Mouse (Mus musculus): ENCODE measurements around the gene Rabgap1l. TPM values are rescaled to one million over a fixed set of nuclear protein-coding genes. Genes with fewer than 3 reads are reported as not detected.

Gene Rabgap1l
- polyA plus RNA-seq, 1 experiment from 2014 or later, result 44.8 TPM

- no peaks in the 10 kb centered on the region for H3K27me3 ChIP-seq (ENCODE audit: control insufficient read depth, insufficient read depth, low read length)
- H3K4me1 ChIP-seq (ENCODE audit: control insufficient read depth, insufficient read depth, low read length), result peaks cover 25% of the 10 kb centered on the region
- peaks cover 31% of the 10 kb centered on the region for H3K36me3 ChIP-seq (ENCODE audit: control insufficient read depth, insufficient read depth, low read length)
- peak overlapping the region; percentile 85; the same call in 1 of the 2 replicates for H3K4me2 ChIP-seq (ENCODE audit: low read length)
- H3K9ac ChIP-seq (replicated peaks; ENCODE audit: low read length), result no peak overlapping the region
- no peaks in the 10 kb centered on the region for H3K9me3 ChIP-seq (ENCODE audit: control insufficient read depth, low read length)
- H3K27ac ChIP-seq (replicated peaks; ENCODE audit: low read depth, low read length), result no peak overlapping the region
- H3K4me3 ChIP-seq (replicated peaks; ENCODE audit: low read depth, low read length), result no peak overlapping the region
- ATAC-seq (ENCODE audit: low FRiP score, low TSS enrichment) (no peak), DNase-seq (no peak)
- WGBS, result 2% methylated on average over 2 of the region's 2 CpGs
These were observed 583.2 kb downstream of the Rabgap1l start for GRCm38 (mm10) chr1:160209844-160210243.

- H3K4me2 ChIP-seq (ENCODE audit: low read length), result no peak overlapping the region
- no peak overlapping the region for H3K27ac ChIP-seq (replicated peaks; ENCODE audit: low read depth, low read length)
- no peaks in the 10 kb centered on the region for H3K9me3 ChIP-seq (ENCODE audit: control insufficient read depth, low read length)
- H3K4me3 ChIP-seq (replicated peaks; ENCODE audit: low read depth, low read length), result no peak overlapping the region
- H3K4me1 ChIP-seq (ENCODE audit: control insufficient read depth, insufficient read depth, low read length), result peaks cover 7% of the 10 kb centered on the region
- H3K36me3 ChIP-seq (ENCODE audit: control insufficient read depth, insufficient read depth, low read length), result peaks cover 69% of the 10 kb centered on the region
- DNase-seq (no peak), ATAC-seq (ENCODE audit: low FRiP score, low TSS enrichment) (no peak)
- no peak overlapping the region for H3K9ac ChIP-seq (replicated peaks; ENCODE audit: low read length)
- no peaks in the 10 kb centered on the region for H3K27me3 ChIP-seq (ENCODE audit: control insufficient read depth, insufficient read depth, low read length)
These were observed 587.5 kb downstream of the Rabgap1l start for GRCm38 (mm10) chr1:160205486-160205885.

- ATAC-seq (ENCODE audit: low FRiP score, low TSS enrichment), result no peak; the same call in 1 of the 2 replicates
- peak overlapping the region; percentile 94 for H3K4me3 ChIP-seq (replicated peaks; ENCODE audit: low read depth, low read length)
- WGBS, result under 1% methylated on average over 13 of the region's 13 CpGs
These were observed 597.7 kb downstream of the Rabgap1l start for GRCm38 (mm10) chr1:160195337-160195663.

GRCm38 (mm10) chr1:160194529-160195336 is 598.3 kb downstream of the Rabgap1l start, which contains the start of gene Mrps14:
Mrps14 (plus strand) TSS chr1:160195215.
- Histone ChIP-seq H3K4me3 (replicated peaks; ENCODE audit: low read depth, low read length) (peak within 1 kb of the TSS; percentile 94), H3K9ac (replicated peaks; ENCODE audit: low read length) (peak within 1 kb of the TSS; percentile 80), H3K36me3 (ENCODE audit: control insufficient read depth, insufficient read depth, low read length) (peaks cover 24% of the 10 kb centered on the region), H3K4me1 (ENCODE audit: control insufficient read depth, insufficient read depth, low read length) (peaks cover 4% of the 10 kb centered on the region; the same call in 1 of the 2 replicates), H3K9me3 (ENCODE audit: control insufficient read depth, low read length) (no peaks in the 10 kb centered on the region), H3K27ac (replicated peaks; ENCODE audit: low read depth, low read length) (peak within 1 kb of the TSS; percentile 83), H3K4me2 (ENCODE audit: low read length) (peak within 1 kb of the TSS; percentile 71), H3K27me3 (ENCODE audit: control insufficient read depth, insufficient read depth, low read length) (no peaks in the 10 kb centered on the region)
- peak; percentile 99 for DNase-seq
- peak; percentile 100 for ATAC-seq (ENCODE audit: low FRiP score, low TSS enrichment)
- WGBS, result 7% methylated on average over 31 of the region's 31 CpGs

More at GRCm38 (mm10) chr1:160195337-160195663, 597.7 kb downstream of the Rabgap1l start:
- Histone ChIP-seq H3K4me2 (ENCODE audit: low read length) (peak overlapping the region; percentile 71), H3K36me3 (ENCODE audit: control insufficient read depth, insufficient read depth, low read length) (peaks cover 29% of the 10 kb centered on the region), H3K9ac (replicated peaks; ENCODE audit: low read length) (peak overlapping the region; percentile 80), H3K27me3 (ENCODE audit: control insufficient read depth, insufficient read depth, low read length) (no peaks in the 10 kb centered on the region), H3K4me1 (ENCODE audit: control insufficient read depth, insufficient read depth, low read length) (peaks cover 4% of the 10 kb centered on the region; the same call in 1 of the 2 replicates), H3K9me3 (ENCODE audit: control insufficient read depth, low read length) (no peaks in the 10 kb centered on the region), H3K27ac (replicated peaks; ENCODE audit: low read depth, low read length) (peak overlapping the region; percentile 83)
- DNase-seq, result no peak

- H3K27ac ChIP-seq (replicated peaks; ENCODE audit: low read depth, low read length), result no peak overlapping the region
- H3K9me3 ChIP-seq (ENCODE audit: control insufficient read depth, low read length), result no peaks in the 10 kb centered on the region
- H3K4me2 ChIP-seq (ENCODE audit: low read length), result no peak overlapping the region; the same call in 1 of the 2 replicates
- ATAC-seq (ENCODE audit: low FRiP score, low TSS enrichment), result peak; percentile 70
- H3K4me3 ChIP-seq (replicated peaks; ENCODE audit: low read depth, low read length), result no peak overlapping the region
- no peaks in the 10 kb centered on the region for H3K27me3 ChIP-seq (ENCODE audit: control insufficient read depth, insufficient read depth, low read length)
- DNase-seq, result peak; percentile 86
- no peaks in the 10 kb centered on the region for H3K36me3 ChIP-seq (ENCODE audit: control insufficient read depth, insufficient read depth, low read length)
- H3K9ac ChIP-seq (replicated peaks; ENCODE audit: low read length), result no peak overlapping the region; the same call in 1 of the 2 replicates
- 0 out of 2 replicates have a peak, but pooled peaks cover 4% of the 10 kb centered on the region for H3K4me1 ChIP-seq (ENCODE audit: control insufficient read depth, insufficient read depth, low read length)
- 15% methylated on average over 5 of the region's 5 CpGs for WGBS
These were observed 608.5 kb downstream of the Rabgap1l start for GRCm38 (mm10) chr1:160184506-160184905.

- Histone ChIP-seq H3K4me3 (replicated peaks; ENCODE audit: low read depth, low read length) (no peak overlapping the region), H3K27me3 (ENCODE audit: control insufficient read depth, insufficient read depth, low read length) (no peaks in the 10 kb centered on the region), H3K27ac (replicated peaks; ENCODE audit: low read depth, low read length) (no peak overlapping the region), H3K4me1 (ENCODE audit: control insufficient read depth, insufficient read depth, low read length) (0 out of 2 replicates have a peak, but pooled peaks cover 4% of the 10 kb centered on the region), H3K9me3 (ENCODE audit: control insufficient read depth, low read length) (no peaks in the 10 kb centered on the region), H3K9ac (replicated peaks; ENCODE audit: low read length) (no peak overlapping the region), H3K4me2 (ENCODE audit: low read length) (no peak overlapping the region), H3K36me3 (ENCODE audit: control insufficient read depth, insufficient read depth, low read length) (no peaks in the 10 kb centered on the region)
- 74% methylated on average over 4 of the region's 4 CpGs for WGBS
- ATAC-seq (ENCODE audit: low FRiP score, low TSS enrichment) (no peak), DNase-seq (no peak)
These were observed 611.8 kb downstream of the Rabgap1l start for GRCm38 (mm10) chr1:160181216-160181615.

GRCm38 (mm10) chr1:160176903-160177302 is 616.1 kb downstream of the Rabgap1l start:
- WGBS, result 63% methylated on average over 8 of the region's 8 CpGs
- H3K4me1 ChIP-seq (ENCODE audit: control insufficient read depth, insufficient read depth, low read length), result 0 out of 2 replicates have a peak, but pooled peaks cover 4% of the 10 kb centered on the region
- no peak overlapping the region for H3K4me2 ChIP-seq (ENCODE audit: low read length)
- no peak overlapping the region for H3K27ac ChIP-seq (replicated peaks; ENCODE audit: low read depth, low read length)
- H3K36me3 ChIP-seq (ENCODE audit: control insufficient read depth, insufficient read depth, low read length), result no peaks in the 10 kb centered on the region
- no peaks in the 10 kb centered on the region for H3K27me3 ChIP-seq (ENCODE audit: control insufficient read depth, insufficient read depth, low read length)
- DNase-seq (no peak), ATAC-seq (ENCODE audit: low FRiP score, low TSS enrichment) (no peak)
- no peaks in the 10 kb centered on the region for H3K9me3 ChIP-seq (ENCODE audit: control insufficient read depth, low read length)
- H3K9ac ChIP-seq (replicated peaks; ENCODE audit: low read length), result no peak overlapping the region
- no peak overlapping the region for H3K4me3 ChIP-seq (replicated peaks; ENCODE audit: low read depth, low read length)
